Mouse (Mus musculus): Measurements from ENCODE around the gene Thsd4.
"Not testable (repeated sequence)": the region's sequence is repeated elsewhere in the genome, so short reads cannot be mapped to it uniquely, and the experiment has no call there.

Thsd4 gene

GRCm38 (mm10) chr9:60224039-60224695, 297.7 kb downstream of the Thsd4 start:
- in situ Hi-C loops (cut with MboI, MseI) = no loop called here

- in situ Hi-C loops (cut with MboI, MseI) = no loop called here
Measured at GRCm38 (mm10) chr9:60220431-60220830, 301.4 kb downstream of the Thsd4 start.

GRCm38 (mm10) chr9:60218396-60218795, 303.4 kb downstream of the Thsd4 start:
- in situ Hi-C loops (cut with MboI, MseI) = no loop called here

- in situ Hi-C loops (cut with MboI, MseI) = no loop called here
Measured at GRCm38 (mm10) chr9:60216029-60216428, 305.8 kb downstream of the Thsd4 start.

GRCm38 (mm10) chr9:60213111-60213510, 308.7 kb downstream of the Thsd4 start:
- in situ Hi-C loops (cut with MboI, MseI) = no loop called here

GRCm38 (mm10) chr9:60208843-60209242, 313.0 kb downstream of the Thsd4 start:
- in situ Hi-C loops (cut with MboI, MseI) = no loop called here

DNA sequence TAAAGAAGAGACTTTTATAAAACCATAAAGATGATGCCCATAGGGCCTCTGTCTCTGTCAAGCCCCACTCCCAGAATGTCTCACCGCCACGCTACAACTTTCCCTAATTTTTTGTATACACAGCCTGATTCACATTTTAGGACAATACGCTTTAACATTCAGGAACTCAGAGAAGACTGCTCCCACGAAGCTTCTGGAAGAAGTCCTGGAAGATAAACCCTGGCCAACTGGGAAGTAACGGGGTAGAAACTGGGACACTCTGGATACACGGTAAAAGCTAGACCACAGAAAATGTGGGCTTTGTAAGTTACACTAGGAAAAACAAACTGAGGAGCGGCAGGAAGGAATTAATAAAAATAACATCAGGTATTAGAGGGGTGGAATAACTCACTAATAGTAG, 318.7 kb downstream of the Thsd4 start:
- in situ Hi-C loops (cut with MboI, MseI) = no loop called here

GRCm38 (mm10) chr9:60200436-60200835, 321.4 kb downstream of the Thsd4 start:
- in situ Hi-C loops (cut with MboI, MseI) = no loop called here

DNA sequence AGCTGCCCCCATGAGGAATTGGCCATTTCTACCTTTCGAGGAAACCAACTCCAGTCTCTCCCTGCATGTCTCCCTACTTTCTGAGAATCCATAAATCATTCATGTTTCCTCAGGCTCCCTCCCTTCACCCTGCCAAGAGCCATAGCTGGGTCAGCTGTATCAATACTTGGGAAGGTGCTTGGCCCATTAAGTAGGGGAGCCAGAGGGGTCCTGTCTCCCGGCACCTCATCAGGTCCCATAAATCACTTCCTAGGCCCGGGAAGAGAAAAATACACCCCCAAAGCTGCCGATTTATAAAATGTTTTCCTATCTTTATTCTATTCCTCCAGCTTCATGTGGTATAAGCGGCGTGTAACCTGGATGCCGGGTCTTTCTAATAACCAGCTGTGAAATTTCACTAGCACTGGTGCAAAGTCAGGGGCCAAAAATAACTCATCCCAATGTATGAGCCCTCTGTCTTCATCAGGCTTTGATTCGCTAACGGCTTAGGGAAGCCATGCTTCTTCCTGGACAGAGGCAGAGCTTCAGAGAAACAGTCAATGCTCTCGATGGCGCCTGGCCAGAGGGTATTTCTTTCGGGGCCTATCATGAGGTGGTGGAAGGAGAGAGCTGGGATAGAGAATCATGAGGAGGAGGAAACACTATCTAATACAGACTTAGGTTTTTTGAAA, 323.2 kb downstream of the Thsd4 start:
- in situ Hi-C loops (cut with MboI, MseI) = no loop called here

GRCm38 (mm10) chr9:60195502-60195901, 326.3 kb downstream of the Thsd4 start:
- in situ Hi-C loops (cut with MboI, MseI) = no loop called here

- in situ Hi-C loops (cut with MboI, MseI) = no loop called here
Measured at GRCm38 (mm10) chr9:60194905-60195304, 326.9 kb downstream of the Thsd4 start.

DNA sequence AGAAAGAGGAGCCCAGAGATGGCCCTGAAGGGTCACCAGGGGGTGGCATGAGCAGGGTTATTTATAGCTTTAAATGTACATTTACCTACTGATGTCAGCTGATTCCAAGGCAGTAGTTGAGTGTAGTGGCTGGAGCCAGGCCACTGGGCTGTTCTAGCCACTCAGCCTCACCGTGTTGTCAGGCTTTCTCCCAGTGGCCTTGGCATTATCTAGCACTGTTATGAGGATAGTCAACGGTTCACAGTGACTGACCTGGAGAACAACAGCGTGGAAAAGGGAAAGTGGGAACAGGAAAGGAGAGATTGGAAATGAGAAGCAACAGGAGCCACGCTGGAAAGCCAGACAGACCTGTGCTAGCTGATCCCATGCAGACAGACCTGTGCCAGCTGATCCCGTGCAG, 329.5 kb downstream of the Thsd4 start:
- in situ Hi-C loops (cut with MboI, MseI) = no loop called here

DNA sequence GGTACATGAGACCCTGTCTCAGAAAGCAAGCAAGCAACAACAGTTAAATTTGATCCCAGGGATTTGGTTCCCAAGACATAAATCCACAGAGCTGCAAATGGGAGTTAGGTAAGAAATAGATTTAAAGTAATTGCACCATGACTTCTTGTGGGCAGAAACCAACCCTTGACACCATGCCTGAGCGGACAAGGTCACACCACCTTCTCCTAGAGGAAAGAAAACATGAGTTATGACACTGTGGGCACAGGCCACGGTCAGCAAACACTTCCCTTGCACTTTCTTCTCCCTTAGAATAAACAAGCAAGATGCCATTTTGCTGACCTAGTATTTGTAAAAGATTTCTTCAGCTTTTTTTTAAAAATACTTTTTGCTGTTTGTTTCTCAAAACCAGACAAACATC, 334.4 kb downstream of the Thsd4 start:
- in situ Hi-C loops (cut with MboI, MseI) = loop anchor here in 1 of 2 experiments (10.0 kb wide), 1 partner anchor 2003 kb away; no protein-coding TSS in a partner anchor

- in situ Hi-C loops (cut with MboI, MseI) = loop anchor here in 1 of 2 experiments (10.0 kb wide), 1 partner anchor 2002 kb away; no protein-coding TSS in a partner anchor
Measured at GRCm38 (mm10) chr9:60186948-60187347, 334.9 kb downstream of the Thsd4 start.

- in situ Hi-C loops (cut with MboI, MseI) = loop anchor here in 1 of 2 experiments (10.0 kb wide), 1 partner anchor 1999 kb away; no protein-coding TSS in a partner anchor
Measured at GRCm38 (mm10) chr9:60184083-60184482, 337.8 kb downstream of the Thsd4 start.

GRCm38 (mm10) chr9:60182371-60182770, 339.5 kb downstream of the Thsd4 start:
- in situ Hi-C loops (cut with MboI, MseI) = loop anchor here in 1 of 2 experiments (10.0 kb wide), 1 partner anchor 1998 kb away; no protein-coding TSS in a partner anchor

DNA sequence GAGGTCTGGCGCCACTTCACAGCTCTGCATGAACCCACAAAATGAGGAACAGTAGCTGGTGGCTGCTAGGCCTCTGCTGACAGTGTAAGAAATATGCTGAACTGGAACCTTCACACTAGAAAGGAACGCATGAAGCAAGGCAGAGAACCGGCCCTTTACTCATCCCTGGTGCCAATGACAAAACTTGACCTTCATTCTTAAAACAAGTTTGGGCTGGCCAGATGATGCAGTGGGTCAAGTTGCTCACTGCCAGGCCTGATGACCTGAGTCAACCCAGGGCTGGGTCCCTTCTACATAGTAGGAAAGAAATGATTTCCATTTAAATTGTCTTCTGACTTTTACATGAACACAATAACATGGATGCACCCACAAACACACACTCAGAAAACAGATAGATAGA, 340.9 kb downstream of the Thsd4 start:
- in situ Hi-C loops (cut with MboI, MseI) = loop anchor here in 1 of 2 experiments (10.0 kb wide), 1 partner anchor 1996 kb away; no protein-coding TSS in a partner anchor

DNA sequence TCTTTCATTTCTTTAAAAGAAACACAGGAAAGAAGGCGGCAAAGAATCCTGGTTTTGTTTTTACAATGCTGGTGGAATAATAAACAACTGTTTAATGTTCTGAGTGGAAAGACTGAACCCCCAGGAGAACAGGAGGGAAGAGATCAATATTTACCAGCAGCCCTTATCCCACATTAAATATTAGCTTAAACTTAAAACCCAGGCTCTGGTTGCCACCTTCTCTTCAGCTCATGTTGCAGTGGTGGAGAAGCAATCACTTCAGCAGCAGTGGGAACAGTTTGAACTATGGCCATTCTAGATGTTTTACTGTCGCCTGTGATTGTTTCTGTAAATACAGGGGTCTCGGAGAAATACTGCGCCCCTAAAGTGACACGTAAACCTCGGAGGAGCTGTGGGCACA, 341.7 kb downstream of the Thsd4 start:
- in situ Hi-C loops (cut with MboI, MseI) = loop anchor here in 1 of 2 experiments (10.0 kb wide), 1 partner anchor 1995 kb away; no protein-coding TSS in a partner anchor

DNA sequence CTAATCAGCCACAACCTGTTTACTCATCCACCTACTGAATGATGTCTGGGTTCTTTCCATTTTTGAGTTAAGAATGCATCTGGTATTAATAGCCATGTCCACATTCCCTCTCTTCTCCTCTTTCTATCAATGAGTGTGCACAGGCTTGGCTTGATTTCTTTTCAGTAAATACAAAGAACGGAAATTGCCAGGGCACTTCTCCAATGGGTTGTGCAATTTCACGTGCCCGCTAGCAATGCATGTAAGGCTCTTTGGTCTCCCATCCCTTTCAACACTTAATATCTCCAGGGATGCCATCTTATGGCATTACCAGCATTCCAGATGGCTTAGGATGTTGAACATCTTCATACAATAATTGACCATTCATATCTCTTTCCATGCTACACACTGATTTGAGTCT, 345.5 kb downstream of the Thsd4 start:
- in situ Hi-C loops (cut with MboI, MseI) = no loop called here

DNA sequence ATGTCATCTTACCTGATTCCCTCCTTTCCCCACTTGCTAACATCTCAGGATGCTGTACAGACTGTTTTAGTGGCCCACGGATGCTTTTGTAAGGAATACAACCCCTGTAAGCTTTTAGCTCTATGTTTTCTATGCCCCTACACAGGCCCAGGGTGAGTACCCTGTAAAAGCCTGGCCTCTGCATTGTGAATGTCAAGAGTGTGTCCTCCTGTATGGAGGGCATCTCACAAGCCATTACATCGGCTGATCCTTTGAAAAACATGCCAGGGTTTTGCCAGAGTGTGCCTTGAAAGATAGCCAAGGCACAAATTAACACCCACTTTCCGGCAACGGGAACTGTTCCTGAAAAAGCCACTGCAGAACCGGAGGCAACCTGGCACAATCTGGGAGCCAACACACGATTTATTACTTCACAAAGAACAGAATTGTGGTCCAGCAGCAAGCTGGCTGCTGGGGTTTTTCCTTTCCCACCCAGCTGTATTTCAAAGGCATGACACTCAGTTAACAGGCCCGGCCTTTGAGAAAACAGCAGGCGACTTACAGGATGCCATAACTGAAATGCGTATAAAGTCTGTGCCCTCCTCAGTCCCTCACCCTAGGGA, 349.3 kb downstream of the Thsd4 start:
- in situ Hi-C loops (cut with MboI, MseI) = not testable (repeated sequence)

- in situ Hi-C loops (cut with MboI, MseI) = no loop called here
Measured at GRCm38 (mm10) chr9:60166990-60167389, 354.9 kb downstream of the Thsd4 start.

- in situ Hi-C loops (cut with MboI, MseI) = no loop called here
Measured at GRCm38 (mm10) chr9:60160855-60161254, 361.0 kb downstream of the Thsd4 start.

Data from T-helper 17 cell (primary cell).